Mouse (Mus musculus) spleen, postnatal 10 days (tissue): ENCODE measurements at regions not wholly inside any gene's neighbourhood (a gene's known extent, or its start where the extent isn't known, plus 50 kb on each side); places are given as distances from the start of the nearest gene placed in this dataset.
A peak's percentile ranks its signal among the peaks of the same experiment; 100 is the strongest.
"Not testable (repeated sequence)": the region's sequence is repeated elsewhere in the genome, so short reads cannot be mapped to it uniquely, and the experiment has no call there.

ENCODE experiments used
- DNase-seq, 2 experiments: peaks; one replicate each; pipeline ENCODE4 v3.0.0; 2021 to 2022; ENCODE audit warnings: low spot score in 2 of 2

- no peak for DNase-seq
These were observed 144.6 kb upstream of the Rbbp6 start for GRCm38 (mm10) chr7:122820587-122821535.

DNA sequence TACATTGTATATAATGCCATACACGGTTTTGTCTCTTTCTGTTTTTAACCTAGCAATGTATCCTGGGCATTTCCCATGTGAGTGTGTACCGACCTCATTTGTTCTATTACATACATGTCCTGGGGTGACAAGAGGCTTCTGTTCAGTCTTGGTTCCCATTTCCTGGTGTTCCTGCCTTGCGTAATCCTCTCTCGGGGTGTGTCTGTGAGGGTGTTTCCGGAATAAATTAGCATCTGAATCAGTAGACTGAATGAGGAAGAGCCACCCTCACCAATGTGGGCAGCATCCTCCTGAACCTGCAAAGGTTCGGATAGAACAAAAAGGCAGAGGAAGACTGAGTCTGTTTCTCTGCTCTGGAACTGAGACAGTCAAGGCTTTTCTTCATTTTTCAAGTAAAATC is 142.1 kb upstream of the Rbbp6 start:
- DNase-seq, result no peak

DNA sequence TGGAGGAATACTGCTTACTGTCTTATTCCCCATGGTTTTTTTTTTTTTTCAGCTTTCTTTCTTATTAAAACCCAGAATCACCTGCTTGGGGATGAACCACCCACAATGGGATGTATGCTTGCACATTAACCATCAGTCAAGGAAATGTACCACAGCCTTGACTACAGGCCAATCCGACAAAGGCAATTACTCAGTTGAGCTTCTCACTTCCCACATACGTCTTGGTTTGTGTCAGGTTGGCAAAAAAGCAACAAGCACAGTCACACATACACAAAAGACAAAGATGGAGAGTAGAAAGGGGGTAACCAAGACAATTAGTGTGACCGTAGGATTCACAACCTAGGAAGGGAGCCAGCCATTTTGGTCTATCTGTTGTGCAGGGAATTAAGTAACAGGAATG is 126.4 kb upstream of the Rbbp6 start:
- DNase-seq, result no peak

GRCm38 (mm10) chr7:122844831-122845230 is 120.7 kb upstream of the Rbbp6 start:
- DNase-seq, result no peak

GRCm38 (mm10) chr7:122847376-122847775 is 118.1 kb upstream of the Rbbp6 start:
- no peak for DNase-seq

GRCm38 (mm10) chr7:122873386-122873785 is 92.1 kb upstream of the Rbbp6 start:
- DNase-seq, result no peak

GRCm38 (mm10) chr7:122876286-122876685 is 89.2 kb upstream of the Rbbp6 start:
- DNase-seq, result no peak

- not testable (repeated sequence) for DNase-seq
These were observed 83.5 kb upstream of the Rbbp6 start for GRCm38 (mm10) chr7:122881890-122882500.

DNA sequence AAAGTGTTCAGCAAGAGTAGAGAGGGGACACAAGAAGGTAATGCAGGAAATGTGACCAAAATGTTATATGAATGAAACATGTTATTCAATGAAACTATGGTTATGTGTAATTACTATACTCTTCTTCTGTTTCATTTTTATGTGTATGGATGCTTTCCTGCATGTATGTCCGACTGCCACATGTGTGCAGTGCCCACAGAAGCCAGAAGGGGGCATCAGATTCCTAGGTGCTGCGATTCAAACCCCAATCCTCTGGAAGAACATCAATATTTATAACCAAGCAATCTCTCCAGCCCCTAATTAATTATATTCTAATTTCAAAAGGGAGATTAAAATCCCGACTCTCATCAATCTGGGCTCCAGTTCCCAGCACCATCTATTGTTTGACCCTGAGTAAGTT is 78.7 kb upstream of the Rbbp6 start:
- no peak for DNase-seq

- no peak for DNase-seq
These were observed 68.3 kb upstream of the Rbbp6 start for GRCm38 (mm10) chr7:122897148-122897547.

DNA sequence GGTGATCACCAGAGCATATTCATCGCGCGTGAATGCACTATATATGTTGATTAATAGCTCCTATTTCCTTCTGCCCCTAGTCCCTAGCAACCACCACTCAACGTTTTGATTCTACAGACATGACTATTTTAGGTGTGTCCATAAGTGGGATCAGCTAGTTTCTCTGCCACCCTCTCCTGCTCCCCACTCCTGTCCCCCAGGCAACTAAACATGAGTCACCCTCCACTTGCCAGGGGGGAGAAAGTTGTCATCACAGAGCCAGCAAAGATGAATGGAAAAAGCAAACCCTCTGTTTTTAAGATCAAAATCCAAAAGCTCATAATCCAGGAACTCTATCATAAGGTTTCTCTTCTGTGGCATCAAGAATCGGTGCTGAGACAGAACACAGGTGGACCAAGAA is 59.4 kb upstream of the Rbbp6 start:
- no peak for DNase-seq

GRCm38 (mm10) chr7:122909296-122909695 is 56.2 kb upstream of the Rbbp6 start:
- DNase-seq, result peak in 1 of 2 experiments; percentile 23
